Mouse (Mus musculus) liver, embryonic 16.5 days (tissue): ENCODE data around the gene Sfpq. TPM values are rescaled to one million over a fixed set of nuclear protein-coding genes. Genes with fewer than 3 reads are reported as not detected.
"Not testable (repeated sequence)": the region's sequence is repeated elsewhere in the genome, so short reads cannot be mapped to it uniquely, and the experiment has no call there.

Source experiments
- ATAC-seq: fragments of 200-750 bp; cut with Nextera tagmentation; 2 replicates; pipeline ENCODE4 v1.8.0; 2017; ENCODE audit warnings: low read depth, mild to moderate bottlenecking, moderate number of reproducible peaks, moderate library complexity
- H3K27ac ChIP-seq: fragments of 300-500 bp; sonication (generic); 2 replicates; pipeline ENCODE4 v1.5.1; 2014; ENCODE audit warnings: mild to moderate bottlenecking, low read length
- H3K27me3 ChIP-seq: fragments of 300-500 bp; sonication (generic); 2 replicates; pipeline ENCODE4 v1.6.1; 2014; ENCODE audit warnings: low read depth, low read length, mixed read lengths; ENCODE audit not compliant: control insufficient read depth, insufficient read depth
- H3K36me3 ChIP-seq: fragments of 300-500 bp; sonication (generic); 2 replicates; pipeline ENCODE4 v1.6.1; 2014; ENCODE audit warnings: mild to moderate bottlenecking; ENCODE audit not compliant: control insufficient read depth, insufficient read depth
- H3K4me1 ChIP-seq: fragments of 300-500 bp; sonication (generic); 2 replicates; pipeline ENCODE4 v1.6.1; 2014; ENCODE audit warnings: low read depth, low read length, mixed read lengths; ENCODE audit not compliant: control insufficient read depth
- H3K4me2 ChIP-seq: fragments of 300-500 bp; sonication (generic); 2 replicates; pipeline ENCODE4 v1.6.1; 2014; ENCODE audit warnings: low read depth, low read length, mixed read lengths
- H3K4me3 ChIP-seq: fragments of 300-500 bp; sonication (generic); 2 replicates; pipeline ENCODE4 v1.5.1; 2014; ENCODE audit warnings: low read depth, mild to moderate bottlenecking, low read length
- H3K9ac ChIP-seq: fragments of 300-500 bp; sonication (generic); 2 replicates; pipeline ENCODE4 v1.6.1; 2014; ENCODE audit warnings: low read depth, low read length
- H3K9me3 ChIP-seq: fragments of 300-500 bp; sonication (generic); replicated peaks from 2 replicates; pipeline ENCODE4 v1.6.1; 2016; ENCODE audit warnings: low read length; ENCODE audit not compliant: control insufficient read depth
- WGBS: fragments of 180-500 bp; shearing (Covaris S2); extraction: QIAGEN DNeasy Blood & Tissue Kit; methylation state at CpG from one replicate; pipeline ENCODE4 v1.1.7; 2014; ENCODE audit not compliant: insufficient replicate concordance; 5-methylcytosine and 5-hydroxymethylcytosine counted together
- polyA plus RNA-seq: library from polyadenylated mRNA; unstranded; fragments of >200 nt; fragmentation: Nextera tagmentation; extraction: Ambion mirVana; gene quantifications from 2 replicates; pipeline ENCODE4 v1.2.1, GENCODE M21; 2015

Sfpq gene
- polyA plus RNA-seq, result 20.3 and 21.6 TPM in 2 replicates

GRCm38 (mm10) chr4:127021151-127021945, at the start of gene Sfpq:
Sfpq (plus strand) TSS chr4:127021324.
- WGBS, result under 1% methylated on average over 70 of the region's 87 CpGs
- peak within 1 kb of the TSS; percentile 95 for H3K27ac ChIP-seq
- H3K9ac ChIP-seq, result peak within 1 kb of the TSS; percentile 99
- no peaks in the 10 kb centered on the region for H3K9me3 ChIP-seq
- peak; percentile 95 for ATAC-seq
- no peaks in the 10 kb centered on the region for H3K27me3 ChIP-seq
- peaks cover 26% of the 10 kb centered on the region for H3K36me3 ChIP-seq
- peak within 1 kb of the TSS; percentile 85 for H3K4me2 ChIP-seq
- H3K4me3 ChIP-seq, result peak within 1 kb of the TSS; percentile 99
- peaks cover 22% of the 10 kb centered on the region for H3K4me1 ChIP-seq

DNA sequence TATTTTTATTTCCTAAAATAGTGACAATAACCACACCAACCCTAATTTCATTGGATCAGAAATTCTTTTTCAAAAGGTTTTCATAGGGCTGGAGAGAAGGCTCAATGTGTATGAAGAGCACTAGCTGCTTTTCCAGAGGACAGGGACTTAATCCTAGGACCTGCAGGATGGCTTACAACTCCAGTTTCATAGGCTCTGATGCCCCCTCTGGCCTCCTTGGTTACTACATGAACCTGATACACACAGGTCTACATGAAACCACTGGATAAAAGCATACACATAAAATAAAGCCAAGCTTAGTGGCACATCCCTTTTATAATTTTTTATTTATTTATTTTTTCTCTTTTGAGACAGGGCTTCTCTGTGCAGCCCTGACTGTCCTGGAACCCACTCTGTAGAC, 43.7 kb upstream of the Sfpq start:
- Histone ChIP-seq H3K9me3 (no peaks in the 10 kb centered on the region), H3K4me3 (no peak overlapping the region), H3K4me2 (no peak overlapping the region), H3K4me1 (no peaks in the 10 kb centered on the region), H3K36me3 (no peaks in the 10 kb centered on the region), H3K27me3 (no peaks in the 10 kb centered on the region), H3K27ac (no peak overlapping the region), H3K9ac (no peak overlapping the region)
- ATAC-seq, result no peak

GRCm38 (mm10) chr4:126978706-126979105, 42.4 kb upstream of the Sfpq start:
- no peak for ATAC-seq
- H3K4me3 ChIP-seq, result no peak overlapping the region
- no peaks in the 10 kb centered on the region for H3K36me3 ChIP-seq
- H3K9me3 ChIP-seq, result no peaks in the 10 kb centered on the region
- no peaks in the 10 kb centered on the region for H3K27me3 ChIP-seq
- H3K4me2 ChIP-seq, result no peak overlapping the region
- no peaks in the 10 kb centered on the region for H3K4me1 ChIP-seq
- 63% methylated on average over 3 of the region's 3 CpGs for WGBS
- no peak overlapping the region for H3K9ac ChIP-seq
- no peak overlapping the region for H3K27ac ChIP-seq

- no peaks in the 10 kb centered on the region for H3K9me3 ChIP-seq
- H3K9ac ChIP-seq, result no peak overlapping the region
- no peaks in the 10 kb centered on the region for H3K27me3 ChIP-seq
- H3K36me3 ChIP-seq, result no peaks in the 10 kb centered on the region
- no peaks in the 10 kb centered on the region for H3K4me1 ChIP-seq
- no peak for ATAC-seq
- no peak overlapping the region for H3K4me3 ChIP-seq
- no peak overlapping the region for H3K27ac ChIP-seq
- WGBS, result 54% methylated on average over 3 of the region's 3 CpGs
- no peak overlapping the region for H3K4me2 ChIP-seq
These were observed 37.8 kb upstream of the Sfpq start for GRCm38 (mm10) chr4:126983321-126983720.

- WGBS, result 62% methylated on average over 13 of the region's 13 CpGs
- not testable (repeated sequence) for H3K4me1 ChIP-seq, ATAC-seq
These were observed 37.2 kb upstream of the Sfpq start for GRCm38 (mm10) chr4:126983736-126984525.

DNA sequence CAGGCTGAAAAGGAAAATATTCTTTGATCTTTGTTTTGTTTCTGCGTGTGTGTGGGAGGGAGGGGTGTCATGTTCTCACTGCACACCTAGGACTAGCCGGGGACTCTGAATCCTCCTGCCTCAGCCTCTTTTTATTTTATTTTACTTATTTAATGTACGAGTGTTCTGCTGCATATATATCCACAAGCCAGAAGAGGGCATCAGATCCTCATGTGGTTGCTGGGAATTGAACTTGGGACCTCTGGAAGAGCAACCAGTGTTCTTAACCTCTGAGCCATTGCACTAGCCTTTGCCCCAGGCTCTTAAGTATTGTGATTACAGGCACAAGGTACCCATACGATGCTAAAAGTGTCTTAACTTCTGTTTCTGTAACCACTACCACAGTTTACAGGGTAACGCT, 34.4 kb upstream of the Sfpq start:
- H3K27me3 ChIP-seq, result no peaks in the 10 kb centered on the region
- no peak overlapping the region for H3K4me3 ChIP-seq
- 62% methylated on average over 5 of the region's 5 CpGs for WGBS
- ATAC-seq, result no peak
- H3K9me3 ChIP-seq, result no peaks in the 10 kb centered on the region
- H3K4me2 ChIP-seq, result no peak overlapping the region
- no peak overlapping the region for H3K27ac ChIP-seq
- H3K9ac ChIP-seq, result no peak overlapping the region
- no peaks in the 10 kb centered on the region for H3K4me1 ChIP-seq
- H3K36me3 ChIP-seq, result no peaks in the 10 kb centered on the region

More at GRCm38 (mm10) chr4:126983736-126984525, 37.2 kb upstream of the Sfpq start:
- H3K36me3 ChIP-seq, H3K9ac ChIP-seq, H3K27me3 ChIP-seq, H3K9me3 ChIP-seq, H3K27ac ChIP-seq, H3K4me2 ChIP-seq, H3K4me3 ChIP-seq: not testable (repeated sequence)

GRCm38 (mm10) chr4:126988503-126988902, 32.6 kb upstream of the Sfpq start:
- H3K4me1 ChIP-seq, result no peaks in the 10 kb centered on the region
- H3K4me2 ChIP-seq, result no peak overlapping the region
- H3K9me3 ChIP-seq, result no peaks in the 10 kb centered on the region
- no peak overlapping the region for H3K9ac ChIP-seq
- peak; percentile 39; the same call in 1 of the 2 replicates for ATAC-seq
- H3K27ac ChIP-seq, result no peak overlapping the region
- no peaks in the 10 kb centered on the region for H3K36me3 ChIP-seq
- no peak overlapping the region for H3K4me3 ChIP-seq
- H3K27me3 ChIP-seq, result no peaks in the 10 kb centered on the region
- WGBS, result 68% methylated on average over 4 of the region's 4 CpGs

- H3K4me1 ChIP-seq, result no peaks in the 10 kb centered on the region
- peak; percentile 58 for ATAC-seq
- H3K9ac ChIP-seq, result no peak overlapping the region
- no peaks in the 10 kb centered on the region for H3K36me3 ChIP-seq
- no peaks in the 10 kb centered on the region for H3K9me3 ChIP-seq
- H3K4me3 ChIP-seq, result no peak overlapping the region
- no peak overlapping the region for H3K27ac ChIP-seq
- H3K4me2 ChIP-seq, result no peak overlapping the region
- H3K27me3 ChIP-seq, result no peaks in the 10 kb centered on the region
These were observed 30.6 kb upstream of the Sfpq start for GRCm38 (mm10) chr4:126990553-126990952.

DNA sequence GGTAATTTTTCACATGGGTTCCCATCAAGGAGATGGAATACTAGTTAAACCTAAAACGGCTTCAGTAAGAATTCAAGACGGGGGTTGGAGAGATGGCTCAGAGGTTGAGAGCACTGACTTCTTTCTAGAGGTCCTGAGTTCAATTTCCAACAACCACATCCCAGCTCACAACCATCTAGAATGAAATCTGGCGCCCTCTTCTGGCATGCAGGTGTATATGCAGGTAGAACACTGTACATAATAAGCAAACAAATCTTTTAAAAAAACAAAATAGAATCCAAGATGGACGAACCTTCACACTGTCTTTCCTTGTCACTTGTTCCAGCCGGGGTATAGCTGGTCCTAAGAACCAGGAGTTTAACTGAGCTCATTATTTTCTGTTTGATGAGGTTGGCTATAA, 28.8 kb upstream of the Sfpq start:
- no peaks in the 10 kb centered on the region for H3K9me3 ChIP-seq
- H3K27me3 ChIP-seq, result no peaks in the 10 kb centered on the region
- no peaks in the 10 kb centered on the region for H3K36me3 ChIP-seq
- H3K9ac ChIP-seq, result no peak overlapping the region
- no peak overlapping the region for H3K4me3 ChIP-seq
- no peak overlapping the region for H3K27ac ChIP-seq
- 42% methylated on average over 5 of the region's 5 CpGs for WGBS
- no peak for ATAC-seq
- H3K4me1 ChIP-seq, result no peaks in the 10 kb centered on the region
- no peak overlapping the region for H3K4me2 ChIP-seq
